Mouse (Mus musculus) Patski (cell line): ENCODE results near the gene Chp2. TPM values are rescaled to one million over a fixed set of nuclear protein-coding genes. Genes with fewer than 3 reads are reported as not detected.

Source experiments
- ATAC-seq: fragments of 100-300 bp; one replicate; pipeline ENCODE4 v1.8.0; 2021
- CTCF ChIA-PET: fragments of 350-600 bp; sonication (Branson Sonifier 250); formaldehyde crosslinking; loops from one replicate; lab custom pipeline; 2022; ENCODE audit warnings: inconsistent platforms; lab: Charles Lee
- POLR2A ChIA-PET: fragments of 350-600 bp; sonication (Branson Sonifier 250); formaldehyde crosslinking; loops from one replicate; lab custom pipeline; 2022; ENCODE audit warnings: antibody characterized with exemption, inconsistent platforms; lab: Charles Lee
- DNase-seq: peaks from one replicate; pipeline ENCODE4 v3.0.0-alpha.2; 2011; ENCODE audit warnings: low read depth, low spot score
- H3K27me3 ChIP-seq: fragments of 371-371 bp; one replicate; pipeline ENCODE4 v1.5.1; 2021
- CTCF ChIP-seq: fragments of 100-300 bp; IDR thresholded peaks from one replicate; pipeline ENCODE4 v1.5.1; 2021
- in situ Hi-C: fragments of 300-500 bp; cut with MboI; formaldehyde crosslinking; loops from 3 replicates; pipeline ENCODE4 v1.11.1; 2018; ENCODE audit warnings: low pct_unique_long_range_greater_than_20kb, mixed read lengths
- polyA plus RNA-seq: library from polyadenylated mRNA; unstranded; gene quantifications from one replicate; pipeline ENCODE4 v1.2.3, GENCODE M21; 2021

The Chp2 gene
- not detected for polyA plus RNA-seq

DNA sequence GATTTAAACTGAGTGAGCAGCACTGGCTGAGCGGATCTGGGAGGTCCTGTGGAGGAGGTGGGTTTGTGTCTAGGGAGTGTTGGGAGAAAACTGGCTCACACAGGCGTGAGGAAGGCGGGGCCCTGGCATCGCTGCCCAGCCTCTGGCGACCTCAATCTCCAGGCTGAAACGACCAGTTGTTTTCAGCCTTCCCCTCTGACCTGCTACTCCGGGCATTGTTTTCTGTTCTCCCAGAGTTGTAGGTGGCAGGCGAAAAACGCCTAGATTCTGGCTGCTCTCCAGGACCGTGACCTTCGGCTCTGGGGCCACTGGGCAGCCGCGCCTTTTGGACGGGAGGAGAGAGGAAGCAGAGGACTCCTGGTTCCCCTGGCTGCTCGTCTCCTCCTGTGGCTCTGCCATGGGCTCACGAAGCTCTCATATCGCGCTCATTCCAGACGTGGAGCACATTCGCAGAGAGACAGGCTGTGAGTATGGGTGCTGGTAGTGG, at the start of gene Chp2:
TSS of gene Chp2 (plus strand) at position 182 of the 487 bp plus-strand sequence.
- CTCF ChIA-PET, result no interaction called here
- POLR2A ChIA-PET, result no interaction called here
- in situ Hi-C loops, result no loop called here
- ATAC-seq, result no peak
- H3K27me3 ChIP-seq, result peaks cover 4% of the 10 kb centered on the region
- TF ChIP-seq CTCF, result no peak
- no peak for DNase-seq

DNA sequence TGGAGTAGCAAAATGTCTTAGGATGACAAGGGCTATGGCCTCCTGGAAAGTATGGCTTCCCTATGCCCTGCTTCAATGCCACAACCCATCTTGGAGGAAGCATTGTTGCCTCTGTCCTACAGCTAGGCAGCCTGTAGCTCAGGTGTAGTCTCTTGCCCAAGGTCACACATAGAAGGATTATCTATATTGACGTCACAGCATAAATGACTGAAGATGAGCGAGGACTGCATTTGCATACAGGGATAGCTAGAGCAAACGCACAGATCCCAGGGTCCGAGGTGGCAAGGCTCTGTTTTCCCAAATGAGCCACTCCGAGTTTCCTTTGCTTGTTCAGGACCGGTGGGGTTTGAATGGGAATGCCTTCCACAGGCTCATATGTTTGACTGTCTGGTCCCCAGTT, 48.6 kb upstream of the Chp2 start:
- no peak for ATAC-seq
- no peak for TF ChIP-seq CTCF
- H3K27me3 ChIP-seq, result no peaks in the 10 kb centered on the region
- no peak for DNase-seq
- POLR2A ChIA-PET, result no interaction called here
- CTCF ChIA-PET, result interaction anchor here (1.1 kb wide), 1 partner anchor 26 kb away, joined by 3 read pairs; no protein-coding TSS in a partner anchor
- in situ Hi-C loops, result no loop called here

DNA sequence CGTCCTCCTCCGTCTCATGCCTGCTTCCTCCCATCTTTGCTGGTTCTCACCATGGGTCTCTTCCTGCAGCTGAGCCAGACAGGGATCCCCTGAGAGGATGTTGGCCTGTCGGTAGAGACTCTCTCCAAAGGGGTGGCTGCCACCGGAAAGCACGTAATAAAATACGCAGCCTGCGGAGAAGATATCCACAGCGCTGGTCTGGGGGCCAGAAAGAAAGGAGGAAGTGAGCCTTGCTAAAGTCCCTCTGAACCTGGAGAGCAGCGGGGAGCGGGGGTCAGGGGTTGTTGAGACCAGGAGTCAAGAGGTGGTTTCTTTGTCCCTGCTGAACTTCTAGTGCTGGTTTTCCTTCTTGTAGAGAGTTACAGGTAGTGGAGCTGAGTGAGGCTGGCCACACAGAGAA, 47.7 kb upstream of the Chp2 start:
- DNase-seq, result no peak
- no peak for ATAC-seq

GRCm38 (mm10) chr7:122180720-122181119, 38.6 kb upstream of the Chp2 start:
- POLR2A ChIA-PET, result no interaction called here
- CTCF ChIA-PET, result no interaction called here
- in situ Hi-C loops, result no loop called here
- no peak for TF ChIP-seq CTCF
- DNase-seq (no peak), ATAC-seq (no peak)
- H3K27me3 ChIP-seq, result peaks cover 8% of the 10 kb centered on the region

More for the DNA sequence above, 47.7 kb upstream of the Chp2 start:
- TF ChIP-seq CTCF, result no peak
- H3K27me3 ChIP-seq, result no peaks in the 10 kb centered on the region
- POLR2A ChIA-PET, result no interaction called here
- CTCF ChIA-PET, result interaction anchor here (1.1 kb wide), 1 partner anchor 26 kb away, joined by 3 read pairs; no protein-coding TSS in a partner anchor
- in situ Hi-C loops, result no loop called here

GRCm38 (mm10) chr7:122184569-122184968, 34.7 kb upstream of the Chp2 start:
- DNase-seq (no peak), ATAC-seq (no peak)
- no peaks in the 10 kb centered on the region for H3K27me3 ChIP-seq
- POLR2A ChIA-PET, result no interaction called here
- in situ Hi-C loops, result no loop called here
- CTCF ChIA-PET, result interaction anchor here (1.3 to 1.4 kb wide), 2 partner anchors 12 to 15 kb away, joined by 3 to 5 read pairs; no protein-coding TSS in a partner anchor
- TF ChIP-seq CTCF, result no peak

- ChIA-PET CTCF (no interaction called here), POLR2A (no interaction called here)
- DNase-seq (no peak), ATAC-seq (no peak)
- no peak for TF ChIP-seq CTCF
- H3K27me3 ChIP-seq, result no peaks in the 10 kb centered on the region
- in situ Hi-C loops, result no loop called here
Observed at GRCm38 (mm10) chr7:122186043-122186442, 33.3 kb upstream of the Chp2 start, which contains the start of gene Ern2. TSS of gene Ern2 (minus strand) at chr7:122186207.

- ATAC-seq (no peak), DNase-seq (peak; percentile 1)
- in situ Hi-C loops, result no loop called here
- ChIA-PET POLR2A (no interaction called here), CTCF (no interaction called here)
- TF ChIP-seq CTCF, result peak; percentile 73
- H3K27me3 ChIP-seq, result no peaks in the 10 kb centered on the region
Observed at GRCm38 (mm10) chr7:122189484-122189883, 29.8 kb upstream of the Chp2 start.

DNA sequence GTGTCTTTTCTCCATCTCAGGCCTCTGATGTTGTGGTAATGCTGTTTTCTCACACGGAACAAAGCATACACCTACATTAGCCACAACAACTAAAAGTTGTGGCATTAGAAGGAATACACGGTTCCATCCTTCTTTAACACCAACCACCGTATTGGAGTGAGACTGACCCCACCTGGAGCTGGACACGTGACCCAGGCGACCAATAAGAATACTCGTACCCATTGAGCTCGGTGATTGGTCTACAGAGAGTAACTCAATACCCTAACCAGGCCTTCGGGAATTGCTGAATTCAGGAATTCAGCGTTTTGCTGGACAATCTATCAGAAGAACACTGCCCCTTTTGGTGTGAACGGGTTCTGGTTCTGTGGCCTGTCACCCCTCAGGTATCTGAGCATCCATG, 28.2 kb upstream of the Chp2 start:
- ATAC-seq (no peak), DNase-seq (no peak)
- CTCF ChIA-PET, result interaction anchor here (1.0 kb wide), 1 partner anchor 59 kb away, joined by 3 read pairs; no protein-coding TSS in a partner anchor
- POLR2A ChIA-PET, result no interaction called here
- TF ChIP-seq CTCF, result no peak
- H3K27me3 ChIP-seq, result no peaks in the 10 kb centered on the region
- in situ Hi-C loops, result loop anchor here (5.0 kb wide), 1 partner anchor 271 kb away; no protein-coding TSS in a partner anchor

DNA sequence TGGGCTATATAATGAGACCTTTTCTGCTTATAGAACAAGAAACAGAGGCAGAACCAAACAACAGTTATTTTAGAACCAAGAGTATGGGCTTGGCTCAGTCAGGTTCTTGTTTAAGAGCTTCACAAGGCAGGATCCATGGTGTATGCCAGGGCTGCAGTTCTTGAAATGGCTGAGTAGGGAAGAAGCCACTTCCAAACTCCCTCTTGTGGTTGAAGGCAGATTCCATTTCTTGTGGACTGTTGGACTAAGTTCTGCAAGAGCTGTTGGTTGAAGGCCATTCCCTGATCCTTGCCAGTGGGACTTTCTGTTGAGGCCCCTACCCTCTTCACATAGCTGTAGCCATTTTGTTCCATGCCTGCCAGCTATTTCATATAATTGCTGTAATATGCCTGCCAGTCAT, 25.4 kb upstream of the Chp2 start:
- CTCF ChIA-PET, result interaction anchor here (1.1 kb wide), 1 partner anchor 57 kb away, joined by 3 read pairs; no protein-coding TSS in a partner anchor
- ATAC-seq (no peak), DNase-seq (no peak)
- H3K27me3 ChIP-seq, result no peaks in the 10 kb centered on the region
- POLR2A ChIA-PET, result no interaction called here
- peak; percentile 18 for TF ChIP-seq CTCF
- in situ Hi-C loops, result loop anchor here (5.0 kb wide), 1 partner anchor 268 kb away; no protein-coding TSS in a partner anchor

GRCm38 (mm10) chr7:122196771-122197170, 22.5 kb upstream of the Chp2 start:
- POLR2A ChIA-PET, result no interaction called here

DNA sequence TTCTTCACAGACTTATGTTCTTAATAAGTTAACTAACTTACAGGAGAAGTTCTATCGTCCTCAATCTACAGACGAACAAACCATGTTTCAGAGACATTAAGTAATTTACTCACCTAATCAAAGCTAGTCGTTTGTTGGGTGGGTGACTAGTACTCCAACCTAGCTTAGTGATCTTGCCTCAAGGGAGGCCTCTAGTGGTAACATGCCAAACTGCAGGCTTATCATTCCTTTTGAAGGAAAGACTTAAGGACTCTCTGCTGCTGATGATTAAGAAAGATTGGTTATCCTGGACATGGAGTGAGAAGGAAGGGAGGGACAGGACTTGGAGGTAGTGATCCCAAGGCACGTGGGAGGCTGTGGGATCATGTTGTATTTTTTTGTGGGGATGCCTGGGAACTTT, 22.0 kb upstream of the Chp2 start:
- peaks cover 2% of the 10 kb centered on the region for H3K27me3 ChIP-seq
- DNase-seq (peak; percentile 15), ATAC-seq (peak; percentile 39)
- TF ChIP-seq CTCF, result peak; percentile 80
- CTCF ChIA-PET, result interaction anchor here (0.8 to 1.7 kb wide), 6 partner anchors 10 to 38 kb away, joined by 3 to 5 read pairs (median 4); partner anchors contain the start of gene Plk1
- POLR2A ChIA-PET, result no interaction called here
- in situ Hi-C loops, result no loop called here

More at GRCm38 (mm10) chr7:122196771-122197170, 22.5 kb upstream of the Chp2 start:
- H3K27me3 ChIP-seq, result no peaks in the 10 kb centered on the region
- no peak for DNase-seq
- in situ Hi-C loops, result no loop called here
- ATAC-seq, result no peak
- CTCF ChIA-PET, result interaction anchor here (0.8 to 1.7 kb wide), 6 partner anchors 11 to 38 kb away, joined by 3 to 5 read pairs (median 4); partner anchors contain the start of gene Plk1
- no peak for TF ChIP-seq CTCF
